Mouse (Mus musculus) adrenal gland, postnatal 10 days (tissue): Measurements from ENCODE around the gene Hist1h4f. TPM values are rescaled to one million over a fixed set of nuclear protein-coding genes. Genes with fewer than 3 reads are reported as not detected.
"Not testable (repeated sequence)": the region's sequence is repeated elsewhere in the genome, so short reads cannot be mapped to it uniquely, and the experiment has no call there.

Experiments
- DNase-seq: peaks from one replicate; pipeline ENCODE4 v3.0.0; 2021; ENCODE audit warnings: mixed read lengths
- long read RNA-seq, 2 experiments: library from polyadenylated mRNA; stranded (forward); transcript quantifications; one replicate each; pipeline ENCODE4 v2.0.0; 2021
- total RNA-seq, 2 experiments: library from RNA; stranded (reverse); gene quantifications; 2 replicates each; pipeline ENCODE4 v1.2.3; 2021

Hist1h4f gene
- 100 to 1,000 TPM; 529 to 619 TPM for total RNA-seq
- long read RNA-seq, experiment 1: 0 reads
- long read RNA-seq, experiment 2: 0 reads

GRCm38 (mm10) chr13:23551146-23551834, at the start of gene Hist1h4f:
Hist1h4f (minus strand) TSS chr13:23551648.
- peak; percentile 91 for DNase-seq

DNA sequence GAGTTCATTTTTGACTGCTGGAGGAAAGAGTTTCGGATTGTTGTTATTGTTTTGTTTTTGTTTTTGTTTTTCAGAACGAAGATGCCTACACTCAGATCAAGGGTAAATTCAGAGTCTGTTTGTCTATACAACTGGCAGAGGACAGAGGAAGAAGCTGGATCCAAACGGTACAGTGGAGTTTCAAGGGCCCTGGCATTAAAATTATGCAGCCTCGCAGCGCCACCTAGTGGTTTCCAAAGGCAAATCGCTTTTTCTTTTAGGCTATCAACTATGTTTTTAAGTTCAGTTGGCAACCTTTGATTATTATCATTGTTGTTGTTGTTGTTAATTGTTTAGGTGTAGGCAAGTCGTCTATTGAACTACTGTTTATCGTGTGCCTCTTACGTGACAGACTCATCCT, 46.5 kb upstream of the Hist1h4f start:
- peak; percentile 87 for DNase-seq

DNA sequence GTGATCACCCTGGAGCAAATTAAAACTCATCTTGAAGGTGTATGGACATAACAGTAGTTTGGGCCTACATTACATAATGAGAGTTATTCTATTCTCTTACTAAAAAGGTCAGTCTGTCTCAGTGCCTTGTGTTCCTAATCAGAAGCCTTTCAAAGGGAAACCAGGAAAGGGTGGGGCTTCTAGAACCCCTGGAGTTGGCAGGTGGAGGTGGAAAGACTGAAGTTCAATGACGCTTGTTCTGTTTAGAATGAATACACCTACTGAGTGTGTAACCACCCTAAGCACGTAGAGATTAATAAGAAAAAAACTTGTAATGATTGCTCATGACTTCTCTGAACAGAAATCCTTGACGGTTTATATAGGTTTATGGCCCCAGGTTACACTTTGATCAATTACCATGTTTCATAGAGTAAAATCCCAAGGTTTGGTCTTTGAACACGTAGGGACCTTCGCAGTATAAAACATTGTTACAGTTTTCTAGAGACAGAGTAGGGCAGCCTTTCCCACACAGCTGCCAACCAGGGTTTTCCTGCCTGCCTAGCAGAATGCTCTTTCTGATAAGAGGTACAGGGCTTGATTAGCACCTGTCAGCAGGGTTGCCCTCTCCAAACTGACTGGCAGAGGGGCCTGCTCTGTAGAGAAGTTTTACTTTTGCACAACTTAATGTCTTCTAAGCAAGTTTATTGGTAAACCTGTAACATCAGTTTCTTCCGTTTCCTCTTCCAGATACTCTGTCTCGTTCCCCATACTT, 44.3 kb upstream of the Hist1h4f start:
- no peak for DNase-seq

DNA sequence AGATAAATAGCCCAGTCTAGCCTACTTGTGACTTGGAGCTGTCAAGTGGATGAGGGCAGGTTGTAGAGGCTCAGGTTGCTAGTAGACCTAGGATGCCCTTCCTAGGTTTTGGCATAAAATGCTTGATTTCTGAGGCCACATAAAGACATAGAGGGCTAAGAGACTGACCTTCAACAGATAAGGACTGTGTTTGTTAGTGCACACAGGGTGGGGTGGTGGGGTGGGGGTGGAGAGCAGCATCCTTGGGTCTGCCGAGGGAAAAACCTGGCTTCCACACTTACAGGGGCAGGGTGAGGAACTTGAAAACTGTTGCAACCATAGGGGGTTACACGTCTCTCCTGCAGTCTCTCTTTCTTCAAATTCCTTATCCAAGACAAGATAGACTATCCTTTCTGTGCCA, 43.7 kb upstream of the Hist1h4f start:
- DNase-seq: no peak

DNA sequence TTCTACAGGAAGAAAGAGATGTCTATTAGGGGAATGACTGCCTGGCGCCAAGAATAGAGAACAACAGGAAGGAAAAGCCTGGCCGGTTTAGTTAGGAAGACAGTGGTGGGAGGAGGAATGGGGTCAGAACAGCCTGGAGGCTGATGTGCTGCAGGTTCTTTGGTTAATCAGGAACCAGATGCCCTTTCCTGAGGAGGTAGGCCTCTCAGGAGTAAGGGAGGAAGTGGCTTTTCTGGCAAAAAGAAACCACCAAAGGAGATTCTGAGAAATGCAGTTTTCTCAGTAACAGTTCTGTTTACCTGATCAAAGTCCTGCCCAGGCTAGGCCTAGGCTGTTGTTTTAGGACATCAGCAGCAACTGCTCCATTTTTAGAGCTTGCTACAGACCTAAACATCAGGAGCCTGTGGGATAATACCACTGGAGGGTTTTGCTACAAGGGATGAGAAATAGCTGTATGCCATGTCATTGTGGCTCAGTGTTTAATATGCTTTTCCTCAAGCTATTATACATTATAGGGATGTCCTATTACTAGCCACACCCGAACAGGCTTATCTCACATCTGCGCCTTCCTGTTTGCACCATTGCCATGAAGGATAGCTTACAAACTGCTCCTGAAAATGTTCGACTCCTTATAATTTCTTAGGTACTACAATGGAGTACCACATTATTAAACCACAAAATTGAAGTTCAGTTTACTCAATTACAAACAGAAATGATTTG, 41.8 kb upstream of the Hist1h4f start:
- no peak for DNase-seq

GRCm38 (mm10) chr13:23592614-23593013, 41.2 kb upstream of the Hist1h4f start:
- DNase-seq: no peak

DNA sequence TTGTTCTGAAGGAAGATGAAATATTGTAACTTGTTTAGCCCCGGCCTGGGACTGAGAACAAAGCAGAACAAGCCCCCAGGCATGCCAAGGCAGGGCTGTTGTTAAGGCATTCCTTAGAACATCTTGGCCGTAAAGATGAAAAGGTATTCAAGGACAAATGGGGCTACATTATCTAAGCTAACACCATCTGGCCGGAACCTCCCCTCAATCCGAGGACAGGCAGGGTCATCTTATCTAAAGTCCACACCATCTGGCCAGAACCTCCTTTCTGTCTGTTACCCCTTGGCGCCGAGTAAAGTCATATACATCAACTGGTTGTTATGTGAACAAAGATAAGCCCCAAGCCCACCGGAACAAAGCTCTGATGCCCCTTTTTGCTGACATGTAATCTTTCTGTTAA, 40.4 kb upstream of the Hist1h4f start:
- not testable (repeated sequence) for DNase-seq

DNA sequence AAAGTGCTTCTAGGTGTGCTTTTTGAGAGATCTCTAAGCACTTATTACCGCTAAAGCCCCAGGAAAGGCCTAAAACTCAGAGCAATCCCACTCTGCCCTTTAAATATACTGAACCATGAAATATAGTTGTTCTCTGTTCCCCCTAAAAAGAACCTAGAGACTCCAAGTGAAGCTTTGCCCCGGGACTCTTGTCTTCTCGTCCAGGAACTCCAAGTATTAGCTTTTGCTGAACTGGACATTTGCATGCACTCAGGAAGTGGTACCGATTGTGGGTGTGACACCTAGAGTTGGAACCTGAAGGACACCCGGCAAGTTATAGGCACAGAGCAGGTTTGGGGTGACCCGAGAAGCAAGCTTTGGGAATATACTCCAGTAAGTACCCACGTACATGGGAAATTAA, 39.8 kb upstream of the Hist1h4f start:
- no peak for DNase-seq

GRCm38 (mm10) chr13:23586940-23587225, 35.4 kb upstream of the Hist1h4f start:
- DNase-seq: no peak

GRCm38 (mm10) chr13:23586099-23586939, 34.9 kb upstream of the Hist1h4f start:
- DNase-seq: no peak

DNA sequence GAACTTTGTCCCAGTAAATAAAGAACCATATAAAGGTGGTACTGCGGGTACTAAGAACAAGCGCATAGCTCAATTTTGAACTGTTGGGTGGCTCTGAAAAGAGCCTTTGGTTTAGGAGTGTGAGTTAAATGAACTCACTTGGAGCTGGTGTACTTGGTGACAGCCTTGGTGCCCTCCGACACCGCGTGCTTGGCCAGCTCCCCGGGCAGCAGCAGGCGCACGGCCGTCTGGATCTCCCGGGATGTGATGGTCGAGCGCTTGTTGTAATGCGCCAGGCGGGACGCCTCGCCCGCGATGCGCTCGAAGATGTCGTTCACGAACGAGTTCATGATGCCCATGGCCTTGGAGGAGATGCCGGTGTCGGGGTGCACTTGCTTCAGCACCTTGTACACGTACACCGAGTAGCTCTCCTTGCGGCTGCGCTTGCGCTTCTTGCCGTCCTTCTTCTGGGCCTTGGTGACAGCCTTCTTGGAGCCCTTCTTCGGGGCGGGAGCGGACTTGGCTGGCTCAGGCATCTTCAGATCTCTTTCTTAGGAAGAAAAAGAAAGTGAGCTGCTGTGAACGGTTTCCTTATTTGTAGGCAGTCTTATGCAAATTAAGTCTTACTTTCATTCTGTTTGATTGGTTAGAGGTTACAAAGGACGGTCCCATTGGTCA, 34.1 kb upstream of the Hist1h4f start:
- peak; percentile 64 for DNase-seq

DNA sequence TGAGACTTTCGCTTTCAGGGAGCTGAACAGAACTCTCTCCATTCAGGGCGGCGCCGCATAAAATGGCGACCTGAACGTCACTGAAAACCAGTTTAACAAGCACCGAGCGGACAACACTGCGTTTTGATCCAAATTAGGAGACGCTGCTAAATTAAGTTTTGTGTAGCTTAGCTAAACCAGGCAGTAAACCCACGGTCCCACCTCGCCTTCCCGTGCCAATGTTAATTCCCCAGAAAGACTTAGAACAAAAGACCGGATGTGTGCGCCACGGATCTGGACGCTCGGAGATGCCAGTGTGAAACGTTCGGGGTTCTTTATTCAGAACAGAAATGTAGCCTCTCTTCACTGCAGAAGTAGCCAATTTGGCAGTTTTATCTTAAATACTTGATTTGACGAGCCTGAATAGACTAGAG, 33.6 kb upstream of the Hist1h4f start:
- DNase-seq: peak; percentile 76

- DNase-seq: no peak
Observed at GRCm38 (mm10) chr13:23584331-23584730, 32.9 kb upstream of the Hist1h4f start.

DNA sequence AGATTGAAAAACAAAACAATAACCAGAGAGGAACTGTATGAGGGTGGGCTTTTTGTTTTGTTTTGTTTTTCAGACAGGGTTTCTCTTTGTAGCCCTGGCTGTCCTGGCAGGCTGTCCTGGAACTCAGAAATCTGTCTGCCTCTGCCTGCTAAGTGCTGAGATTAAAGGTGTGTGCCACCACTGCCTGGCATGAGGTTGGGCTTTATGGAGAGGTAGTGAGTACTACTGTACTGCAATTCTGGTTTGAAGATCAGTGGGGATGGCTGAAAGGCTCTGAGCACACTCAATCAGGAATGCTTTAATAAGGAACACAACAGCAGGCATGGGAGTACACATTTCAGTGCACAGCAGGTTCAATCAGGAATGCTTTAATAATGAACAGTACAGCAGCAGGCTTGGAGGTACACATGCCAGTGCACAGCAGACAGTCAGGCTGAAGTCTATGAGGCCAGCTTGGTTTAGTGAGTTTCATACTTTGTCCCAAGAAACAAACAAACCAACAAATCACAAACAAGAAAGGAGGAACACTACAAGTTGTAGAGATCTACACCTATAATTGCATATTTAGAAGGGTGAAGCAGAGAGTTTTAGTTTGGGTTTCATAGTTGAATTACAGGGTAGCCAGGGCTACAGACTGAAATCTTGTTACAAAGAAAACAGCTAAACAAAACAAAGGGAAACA, 32.1 kb upstream of the Hist1h4f start:
- no peak for DNase-seq

DNA sequence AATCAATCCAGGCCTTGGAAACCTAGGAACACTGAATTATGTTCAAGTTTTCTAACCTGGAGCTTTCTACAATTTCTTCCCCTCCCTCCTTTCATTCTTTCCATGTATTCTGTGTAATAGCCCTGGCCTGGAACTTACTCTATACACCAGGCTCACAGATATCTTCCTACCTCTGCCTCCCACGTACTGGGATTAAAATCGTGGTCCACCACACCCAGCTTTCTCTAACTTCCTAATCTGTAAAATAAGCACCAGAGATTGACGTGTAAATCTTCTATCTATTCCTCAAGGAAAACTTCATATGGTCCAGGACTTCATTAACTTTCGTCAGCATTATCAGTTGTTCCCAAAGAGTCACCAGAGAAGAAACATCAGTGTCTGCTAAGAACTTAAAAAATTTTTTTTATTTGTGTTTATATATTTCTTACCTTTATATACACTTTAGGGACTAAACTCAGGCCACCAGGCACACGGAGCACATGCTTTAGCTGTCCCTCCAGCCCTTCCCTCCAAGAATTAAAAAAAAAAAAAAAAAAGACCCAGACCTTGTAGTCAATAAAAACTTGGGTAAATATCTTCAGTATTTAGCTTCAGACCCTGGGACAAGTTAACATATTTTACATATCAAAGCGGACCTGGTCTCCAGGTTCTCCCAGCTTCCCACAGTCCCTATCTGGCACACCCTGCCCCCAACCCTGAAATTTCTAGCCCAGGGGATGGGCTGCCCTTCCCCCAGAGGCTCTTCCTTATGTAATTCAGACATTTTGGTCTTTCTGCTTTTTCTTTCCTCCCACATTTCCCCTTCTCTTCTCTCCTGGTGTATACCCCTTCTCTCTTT, 31.0 kb upstream of the Hist1h4f start:
- DNase-seq: no peak

DNA sequence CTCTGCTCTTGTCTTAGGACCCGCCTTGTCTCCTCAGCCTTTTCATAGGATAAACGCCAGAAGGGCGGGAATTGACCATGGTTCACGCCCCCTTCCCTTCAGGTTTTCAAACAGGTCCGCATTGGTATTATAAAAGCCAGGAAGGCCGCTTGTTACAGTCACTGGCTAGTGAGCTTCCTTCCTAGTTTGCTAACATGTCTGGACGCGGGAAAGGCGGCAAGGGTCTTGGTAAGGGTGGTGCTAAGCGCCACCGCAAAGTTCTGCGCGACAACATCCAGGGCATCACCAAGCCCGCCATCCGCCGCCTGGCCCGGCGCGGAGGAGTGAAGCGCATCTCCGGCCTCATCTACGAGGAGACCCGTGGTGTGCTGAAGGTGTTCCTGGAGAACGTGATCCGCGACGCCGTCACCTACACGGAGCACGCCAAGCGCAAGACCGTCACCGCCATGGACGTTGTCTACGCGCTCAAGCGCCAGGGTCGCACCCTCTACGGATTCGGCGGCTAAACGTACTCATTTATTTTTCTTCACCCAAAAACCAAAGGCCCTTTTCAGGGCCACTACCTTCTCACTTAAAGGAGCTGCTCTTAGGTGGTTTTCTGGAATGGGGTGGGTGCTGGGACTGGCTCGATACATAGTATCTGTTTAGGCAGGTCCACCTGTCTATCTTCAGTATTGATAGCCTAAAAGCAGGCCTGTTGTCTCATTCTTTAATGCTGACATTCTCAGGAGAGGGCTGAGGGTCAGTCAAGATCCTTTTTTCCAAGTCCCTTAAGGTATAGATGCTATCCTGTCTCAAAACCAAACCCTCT, 30.2 kb upstream of the Hist1h4f start, which contains the start of gene Hist1h4d:
Gene Hist1h4d, plus strand, starts transcription at position 191 of the 811 bp plus-strand sequence.
- peak; percentile 97 for DNase-seq

- no peak for DNase-seq
Observed at GRCm38 (mm10) chr13:23577835-23578234, 26.4 kb upstream of the Hist1h4f start.

DNA sequence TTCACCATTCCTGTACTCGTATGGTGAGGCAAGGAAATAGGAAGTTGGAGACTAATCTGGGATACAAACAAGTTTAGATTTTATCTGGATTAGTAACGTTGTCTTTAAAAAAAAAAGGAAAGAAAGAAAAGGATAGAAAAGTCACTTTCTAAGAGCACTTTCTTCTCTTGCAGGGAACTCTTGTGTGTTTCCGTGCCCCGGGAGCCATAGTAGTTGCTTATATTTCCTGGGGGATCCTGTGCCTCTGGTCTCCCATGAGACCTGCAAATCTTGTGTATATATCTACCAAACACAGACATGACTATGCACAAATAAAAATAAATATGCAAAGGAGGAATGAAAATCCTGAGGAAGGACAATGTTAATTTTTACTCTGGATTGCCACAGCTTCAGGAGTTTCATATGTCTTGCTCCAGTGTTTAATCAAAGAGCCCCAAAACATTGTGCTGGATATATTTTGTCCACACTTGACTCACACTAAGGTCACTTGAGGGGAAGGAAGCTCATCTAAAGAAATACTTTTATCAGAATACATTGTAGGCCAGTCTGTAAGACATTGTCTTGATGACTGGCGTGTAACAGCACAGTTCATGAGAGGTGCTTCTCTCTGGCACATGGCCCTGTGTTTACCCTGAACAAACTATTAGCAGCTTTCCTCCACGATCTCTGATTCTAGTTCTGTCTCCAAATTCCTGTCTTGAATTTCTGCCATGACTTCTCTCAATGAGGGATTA, 25.6 kb upstream of the Hist1h4f start:
- no peak for DNase-seq
